ENCODE assay signal across 7 mouse cellular contexts in genomic region chr15:102517976-102518858, GRCm38 (mm10). TPM values are rescaled to one million over a fixed set of nuclear protein-coding genes. Genes with fewer than 3 reads are reported as not detected.
DNase-seq lines count a peak whose midpoint lies in the region; ATAC-seq lines count a peak whose summit lies in the region.

Gene Tarbp2 (plus strand): TSS chr15:102518192.

- H3K9me3 ChIP-seq in embryonic facial prominence, embryonic 12.5 days, result no peaks in the 10 kb centered on the region
- H3K9me3 ChIP-seq in limb, embryonic 11.5 days (ENCODE audit: control insufficient read depth, low read length), result no peaks in the 10 kb centered on the region
- H3K9me3 ChIP-seq in midbrain, embryonic 14.5 days (ENCODE audit: control insufficient read depth, low read length), result no peaks in the 10 kb centered on the region

- peak within 1 kb of the TSS; percentile 99 for H3K27ac ChIP-seq in embryonic facial prominence, embryonic 12.5 days
- peak within 1 kb of the TSS; percentile 97 for H3K27ac ChIP-seq in limb, embryonic 11.5 days (replicated peaks; ENCODE audit: low read depth, low read length)
- peak within 1 kb of the TSS; percentile 99 for H3K27ac ChIP-seq in midbrain, embryonic 14.5 days (replicated peaks; ENCODE audit: low read depth, low read length)

- peak within 1 kb of the TSS; percentile 81 for H3K9ac ChIP-seq in embryonic facial prominence, embryonic 12.5 days
- H3K9ac ChIP-seq in limb, embryonic 11.5 days (ENCODE audit: low read length), result peak within 1 kb of the TSS; percentile 85
- H3K9ac ChIP-seq in midbrain, embryonic 14.5 days (replicated peaks; ENCODE audit: low read length), result peak within 1 kb of the TSS; percentile 91

- ATAC-seq in embryonic facial prominence, embryonic 12.5 days (ENCODE audit: insufficient number of reproducible peaks, insufficient read depth, low FRiP score, low TSS enrichment), result peak; percentile 93
- ATAC-seq in limb, embryonic 11.5 days (ENCODE audit: insufficient number of reproducible peaks, low FRiP score, low TSS enrichment, low read depth), result peak; percentile 89
- peak; percentile 91 for ATAC-seq in midbrain, embryonic 14.5 days (ENCODE audit: low FRiP score, low TSS enrichment)

- DNase-seq in adrenal gland, postnatal 25 days, result peak; percentile 99
- peak; percentile 100 for DNase-seq in heart, adult 11 months
- DNase-seq in kidney, adult 18-20 months, result peak; percentile 99
- DNase-seq in limb, embryonic 11.5 days (ENCODE audit: low spot score), result peak; percentile 99
- peak; percentile 100 for DNase-seq in midbrain, embryonic 14.5 days
- peak; percentile 98 to 99 for DNase-seq in spleen, adult 18-20 months

- peak within 1 kb of the TSS; percentile 86 for H3K4me2 ChIP-seq in embryonic facial prominence, embryonic 12.5 days (replicated peaks)
- peak within 1 kb of the TSS; percentile 63 for H3K4me2 ChIP-seq in limb, embryonic 11.5 days (ENCODE audit: low read depth, severe bottlenecking)
- peak within 1 kb of the TSS; percentile 65 for H3K4me2 ChIP-seq in midbrain, embryonic 14.5 days (ENCODE audit: low read length)

- peak within 1 kb of the TSS; percentile 53 for H3K4me3 ChIP-seq in embryonic facial prominence, embryonic 12.5 days
- H3K4me3 ChIP-seq in limb, embryonic 11.5 days (ENCODE audit: low read depth, low read length), result peak within 1 kb of the TSS; percentile 66
- H3K4me3 ChIP-seq in midbrain, embryonic 14.5 days (replicated peaks; ENCODE audit: low read depth, low read length), result peak within 1 kb of the TSS; percentile 69

- peaks cover 26% of the 10 kb centered on the region for H3K4me1 ChIP-seq in embryonic facial prominence, embryonic 12.5 days
- peaks cover 3% of the 10 kb centered on the region; the same call in 1 of the 2 replicates for H3K4me1 ChIP-seq in limb, embryonic 11.5 days (ENCODE audit: control insufficient read depth, insufficient read depth, low read length)
- H3K4me1 ChIP-seq in midbrain, embryonic 14.5 days (ENCODE audit: control insufficient read depth, insufficient read depth, low read length), result peaks cover 32% of the 10 kb centered on the region

- H3K27me3 ChIP-seq in embryonic facial prominence, embryonic 12.5 days, result no peaks in the 10 kb centered on the region
- H3K27me3 ChIP-seq in limb, embryonic 11.5 days (ENCODE audit: control insufficient read depth, insufficient read depth, low read length), result no peaks in the 10 kb centered on the region
- H3K27me3 ChIP-seq in midbrain, embryonic 14.5 days (ENCODE audit: control insufficient read depth, insufficient read depth, low read length), result no peaks in the 10 kb centered on the region

- H3K36me3 ChIP-seq in embryonic facial prominence, embryonic 12.5 days, result peaks cover 25% of the 10 kb centered on the region
- H3K36me3 ChIP-seq in limb, embryonic 11.5 days (ENCODE audit: control insufficient read depth, insufficient read depth, low read length), result peaks cover 11% of the 10 kb centered on the region
- H3K36me3 ChIP-seq in midbrain, embryonic 14.5 days (ENCODE audit: control insufficient read depth, insufficient read depth, low read length), result peaks cover 15% of the 10 kb centered on the region

- WGBS in embryonic facial prominence, embryonic 12.5 days, result under 1% methylated on average over 60 of the region's 60 CpGs
- WGBS in limb, embryonic 11.5 days, result under 1% methylated on average over 60 of the region's 60 CpGs
- WGBS in midbrain, embryonic 14.5 days, result under 1% methylated on average over 60 of the region's 60 CpGs

RNA-seq across cellular contexts. Expression of gene Tarbp2, which starts in this region (rescaled TPM):
- total RNA-seq in adrenal gland, postnatal 25 days (2021), result 42.4 and 48.9 TPM in 2 replicates
- polyA plus RNA-seq in embryonic facial prominence, embryonic 12.5 days (2016; fragmentation: Nextera tagmentation; extraction: Ambion mirVana), result 114 and 119 TPM in 2 replicates
- polyA plus RNA-seq in limb, embryonic 11.5 days (2014; fragmentation: Nextera tagmentation; extraction: Ambion mirVana), result 109 and 110 TPM in 2 replicates
- 76.3 and 90.7 TPM in 2 replicates for polyA plus RNA-seq in midbrain, embryonic 14.5 days (2014; fragmentation: Nextera tagmentation; extraction: Ambion mirVana)

Comparison
In these comparisons a context has a peak if more than half of its experiments do, and no peak if none do; other contexts are left out.
1. Peak in every context shown above with its lines: DNase-seq, ATAC-seq, H3K4me3 ChIP-seq and H3K27ac ChIP-seq.